In genomic region chr16:91191233-91191632, GRCm38 (mm10) we compare ENCODE assay signal across 18 mouse cellular contexts. TPM values are rescaled to one million over a fixed set of nuclear protein-coding genes. Genes with fewer than 3 reads are reported as not detected.
A peak's percentile ranks its signal among the peaks of the same experiment; 100 is the strongest.
DNase-seq lines count a peak whose midpoint lies in the region.
"Had no signal": no experiment of that assay in that cellular context is flagged by ENCODE, and none has a peak within 500 bp of the region (broad histone marks: within the 10 kb centered on the region; RNA-seq: fewer than 3 reads in every experiment).

No protein-coding gene starts in this region.

- intact Hi-C loops in left cerebral cortex, postnatal 10 days (cut with DNase I): no loop called here

- peak; percentile 20 to 25 for DNase-seq in frontal cortex, postnatal 10 days (ENCODE audit: low spot score in 2 of 2)
- DNase-seq in frontal cortex, postnatal 25 days (ENCODE audit: low spot score in 2 of 2): no peak
- DNase-seq in left cerebral cortex, postnatal 10 days (ENCODE audit: extremely low spot score in 1 of 2, low spot score in 2 of 2): peak; percentile 20 to 43
- no peak for DNase-seq in left cerebral cortex, adult 9 months (ENCODE audit: low spot score in 2 of 2)
- peak; percentile 21 for DNase-seq in right cerebral cortex, postnatal 25 days
- DNase-seq in right cerebral cortex, postnatal 4 days: no peak
- no peak for DNase-seq in spleen, postnatal 4 days (ENCODE audit: low spot score in 2 of 2)
- no peak for DNase-seq in adrenal gland, adult 2 months
- DNase-seq: heart, adult 18-20 months; kidney, adult 9 months; kidney, postnatal 4 days had no signal

RNA-seq across cellular contexts. Expression of gene Olig2, which starts 34.0 kb away (rescaled TPM):
- 10 to 100 TPM; 24.9 to 29.4 TPM for total RNA-seq in left cerebral cortex, postnatal 10 days (2021)
- not detected for total RNA-seq in adrenal gland, adult 2 months (2021)
- polyA plus RNA-seq in adrenal gland, adult 2 months (2012; rRNA removed): not detected in 2 replicates
- total RNA-seq: heart, adult 18-20 months; megakaryocyte progenitor cell, adult 5-6 weeks had no signal
- polyA plus RNA-seq: heart, embryonic 15.5 days; limb, embryonic 10.5 days; liver, embryonic 12.5 days; lung, embryonic 16.5 days; small intestine, adult 2 months; stomach, embryonic 14.5 days had no signal

Comparison
In these comparisons a context has a peak if more than half of its experiments do, and no peak if none do; other contexts are left out.
1. DNase-seq: peak in frontal cortex, postnatal 10 days (2 of 2), left cerebral cortex, postnatal 10 days (2 of 2) and right cerebral cortex, postnatal 25 days (single experiment); none in frontal cortex, postnatal 25 days (0 of 2), left cerebral cortex, adult 9 months (0 of 2), right cerebral cortex, postnatal 4 days (single experiment), spleen, postnatal 4 days (0 of 2) and adrenal gland, adult 2 months (single experiment).
2. RNA of gene Olig2, which starts 34.0 kb away (total RNA-seq): 24.9 to 29.4 TPM in left cerebral cortex, postnatal 10 days; not detected in adrenal gland, adult 2 months; every median in the first group is over 10 times any median in the second.